Mouse (Mus musculus) olfactory bulb, adult 2 months (tissue): ENCODE results near the gene Prep. TPM values are rescaled to one million over a fixed set of nuclear protein-coding genes. Genes with fewer than 3 reads are reported as not detected.

Experiments
- H3K27ac ChIP-seq: fragments of 200-500 bp; 2 replicates; pipeline ENCODE4 v1.5.1; 2012; ENCODE audit warnings: low read depth, low read length; ENCODE audit not compliant: insufficient read depth
- H3K4me1 ChIP-seq: fragments of 200-500 bp; 2 replicates; pipeline ENCODE4 v1.6.1; 2012; ENCODE audit warnings: low read length; ENCODE audit not compliant: control insufficient read depth, insufficient read depth
- H3K4me3 ChIP-seq: fragments of 200-500 bp; 2 replicates; pipeline ENCODE4 v1.5.1; 2012; ENCODE audit warnings: mild to moderate bottlenecking, low read depth, low read length, moderate library complexity; ENCODE audit not compliant: insufficient read depth
- CTCF ChIP-seq: fragments of 200-500 bp; IDR thresholded peaks from 2 replicates; pipeline ENCODE4 v1.5.1; 2012; ENCODE audit warnings: low read depth, mild to moderate bottlenecking, low read length, moderate library complexity; ENCODE audit not compliant: insufficient read depth
- POLR2A ChIP-seq: fragments of 200-500 bp; IDR thresholded peaks from 2 replicates; pipeline ENCODE4 v1.6.1; 2012; ENCODE audit warnings: mild to moderate bottlenecking, low read depth, low read length, moderate library complexity; ENCODE audit not compliant: insufficient read depth
- WGBS: fragments of 180-500 bp; shearing (Covaris S2); methylation state at CpG from one replicate; pipeline ENCODE4 v1.1.7; 2018; 5-methylcytosine and 5-hydroxymethylcytosine counted together
- polyA plus RNA-seq: library from polyadenylated mRNA; stranded (reverse); fragments of >200 nt; gene quantifications from 2 replicates; pipeline ENCODE4 v1.2.4, GENCODE M21; 2012; ENCODE audit warnings: low replicate concordance; ENCODE audit not compliant: missing spikeins, insufficient read depth, insufficient read length

Gene Prep
- polyA plus RNA-seq, 1 experiment = not detected

DNA sequence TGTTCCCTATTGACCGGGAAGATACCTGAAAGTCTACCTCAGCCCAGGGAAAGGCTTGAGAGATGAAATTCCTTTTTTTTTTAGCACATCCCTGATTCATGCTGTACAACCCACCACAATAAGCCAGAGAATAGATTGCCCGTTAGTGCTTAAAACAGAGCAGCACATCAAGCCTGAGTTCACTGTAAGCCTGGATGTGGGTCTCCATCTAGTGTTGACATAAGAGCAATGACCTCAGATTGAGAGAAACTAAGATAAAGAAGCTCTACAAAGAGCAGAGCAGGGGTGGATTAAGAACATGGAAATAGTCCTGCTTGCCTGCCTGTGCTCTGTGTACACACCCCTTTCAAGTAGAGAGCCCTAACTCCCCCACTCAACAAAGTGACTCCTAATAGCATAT is 118.5 kb downstream of the Prep start:
- 83% methylated on average over 2 of the region's 2 CpGs for WGBS
- Histone ChIP-seq H3K27ac (no peak overlapping the region), H3K4me1 (no peaks in the 10 kb centered on the region), H3K4me3 (no peak overlapping the region)
- TF ChIP-seq POLR2A (no peak), CTCF (no peak)

- Histone ChIP-seq H3K4me3 (no peak overlapping the region), H3K27ac (no peak overlapping the region), H3K4me1 (no peaks in the 10 kb centered on the region)
- TF ChIP-seq CTCF = no peak
- no peak for TF ChIP-seq POLR2A
- WGBS = 70% methylated on average over 14 of the region's 14 CpGs
These were observed 126.6 kb downstream of the Prep start for GRCm38 (mm10) chr10:45193330-45194310.

DNA sequence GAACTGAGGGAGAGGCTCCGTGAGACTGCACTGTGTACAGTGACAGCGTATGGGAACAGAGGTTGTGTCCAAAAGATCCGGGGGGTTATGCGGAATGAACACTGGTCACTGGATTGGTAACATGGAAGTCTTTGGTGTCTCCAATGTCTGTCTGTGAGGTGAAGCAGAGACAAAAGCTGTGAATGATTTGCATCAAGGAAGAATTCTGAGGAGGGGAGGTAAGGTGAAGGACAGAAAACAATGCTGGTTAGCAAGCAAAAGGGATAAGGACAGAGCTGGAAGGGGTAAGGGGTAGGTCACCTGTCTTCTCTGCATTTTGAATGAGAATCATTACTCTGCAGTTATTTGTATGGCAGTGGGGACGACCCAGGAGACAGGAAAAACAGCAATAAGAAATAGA is 127.5 kb downstream of the Prep start:
- H3K27ac ChIP-seq = no peak overlapping the region
- no peak for TF ChIP-seq POLR2A
- TF ChIP-seq CTCF = no peak
- WGBS = 85% methylated on average over 5 of the region's 5 CpGs

GRCm38 (mm10) chr10:45204582-45204981 is 137.6 kb downstream of the Prep start:
- H3K4me1 ChIP-seq = no peaks in the 10 kb centered on the region
- 68% methylated on average over 1 of the region's 1 CpGs for WGBS

More for the DNA sequence above, 127.5 kb downstream of the Prep start:
- Histone ChIP-seq H3K4me3 (no peak overlapping the region), H3K4me1 (no peaks in the 10 kb centered on the region)

DNA sequence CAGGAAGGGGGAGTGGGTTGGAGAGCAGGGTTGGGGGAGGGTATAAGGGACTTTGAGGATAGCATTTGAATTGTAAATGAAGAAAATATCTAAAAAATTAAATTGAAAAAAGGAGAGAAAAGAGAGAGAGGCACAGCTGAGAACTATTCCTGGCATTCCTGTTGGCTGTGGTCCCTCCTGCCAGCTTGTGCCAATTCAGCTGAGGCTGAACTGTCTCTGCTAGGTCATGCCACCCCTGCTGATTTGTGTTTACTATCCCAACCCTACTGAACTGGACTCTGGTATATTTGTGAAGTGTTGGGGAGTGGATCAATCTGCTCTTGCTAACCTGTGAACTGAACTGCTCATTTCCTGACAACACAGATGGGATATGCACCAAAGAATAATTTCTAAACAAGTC is 143.2 kb downstream of the Prep start:
- H3K27ac ChIP-seq = no peak overlapping the region
- H3K4me1 ChIP-seq = no peaks in the 10 kb centered on the region
- TF ChIP-seq POLR2A = no peak
- TF ChIP-seq CTCF = no peak
- no peak overlapping the region for H3K4me3 ChIP-seq

More at GRCm38 (mm10) chr10:45204582-45204981, 137.6 kb downstream of the Prep start:
- Histone ChIP-seq H3K27ac (no peak overlapping the region), H3K4me3 (no peak overlapping the region)
- no peak for TF ChIP-seq CTCF
- no peak for TF ChIP-seq POLR2A

DNA sequence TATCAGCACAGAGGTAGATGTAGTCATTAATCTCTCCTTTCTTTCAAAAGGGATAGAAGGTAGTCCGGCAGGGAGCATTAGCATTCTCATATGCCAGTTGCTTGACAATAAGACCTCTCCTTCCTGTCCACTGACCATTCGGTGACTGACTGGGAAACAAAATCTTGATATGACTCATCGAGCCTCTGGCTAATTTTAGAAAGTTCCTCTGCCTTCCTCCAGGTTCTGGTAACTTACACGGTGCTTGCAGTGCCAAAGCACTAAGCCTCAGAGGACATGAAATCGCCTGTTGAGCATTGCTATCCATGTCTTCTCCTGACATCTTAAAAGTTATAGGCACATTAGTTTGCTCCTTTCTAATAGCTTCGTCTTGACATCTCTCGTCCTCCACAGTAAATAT is 149.7 kb downstream of the Prep start:
- TF ChIP-seq POLR2A (no peak), CTCF (no peak)
- 89% methylated on average over 7 of the region's 7 CpGs for WGBS
- no peak overlapping the region for H3K27ac ChIP-seq

More for the DNA sequence above, 149.7 kb downstream of the Prep start:
- Histone ChIP-seq H3K4me1 (no peaks in the 10 kb centered on the region), H3K4me3 (no peak overlapping the region)

Other genes with a start within 250 kb of the Prep start
- gene Popdc3, start 110.9 kb downstream of the Prep start, polyA plus RNA-seq = not detected in 2 replicates